In genomic region chr5:4868563-4869120, GRCm38 (mm10) we compare ENCODE assay signal across 17 mouse cellular contexts.
DNase-seq lines count a peak whose midpoint lies in the region; ATAC-seq and TF ChIP-seq lines count a peak whose summit lies in the region.
"Had no signal": no experiment of that assay in that cellular context is flagged by ENCODE, and none has a peak within 500 bp of the region (broad histone marks: within the 10 kb centered on the region; RNA-seq: fewer than 3 reads in every experiment).

No protein-coding gene starts in this region.

- peak overlapping the region; percentile 87 for H3K27ac ChIP-seq in forebrain, embryonic 10.5 days
- no peak overlapping the region for H3K27ac ChIP-seq in forebrain, postnatal 0 days (ENCODE audit: low read depth, low read length)
- H3K27ac ChIP-seq in kidney, postnatal 0 days = peak overlapping the region; percentile 62
- peak overlapping the region; percentile 67 for H3K27ac ChIP-seq in forebrain, embryonic 14.5 days (ENCODE audit: low read depth, low read length)
- peak overlapping the region; percentile 70 for H3K27ac ChIP-seq in midbrain, embryonic 13.5 days
- H3K27ac ChIP-seq: lung, embryonic 15.5 days; stomach, embryonic 15.5 days had no signal

- peaks cover 56% of the 10 kb centered on the region for H3K4me1 ChIP-seq in forebrain, embryonic 10.5 days
- peaks cover 6% of the 10 kb centered on the region; the same call in 1 of the 2 replicates for H3K4me1 ChIP-seq in forebrain, postnatal 0 days (ENCODE audit: insufficient read depth)
- no peaks in the 10 kb centered on the region; the same call in 1 of the 2 replicates for H3K4me1 ChIP-seq in kidney, postnatal 0 days (replicated peaks; ENCODE audit: insufficient read depth, low read length)
- H3K4me1 ChIP-seq in forebrain, embryonic 14.5 days (ENCODE audit: control insufficient read depth, insufficient read depth, low read length) = peaks cover 41% of the 10 kb centered on the region
- peaks cover 46% of the 10 kb centered on the region for H3K4me1 ChIP-seq in midbrain, embryonic 13.5 days (replicated peaks)

- no peaks in the 10 kb centered on the region for H3K27me3 ChIP-seq in forebrain, embryonic 10.5 days (ENCODE audit: poor library complexity, severe bottlenecking)
- no peaks in the 10 kb centered on the region for H3K27me3 ChIP-seq in forebrain, postnatal 0 days (ENCODE audit: insufficient read depth, low read length)
- H3K27me3 ChIP-seq in kidney, postnatal 0 days (ENCODE audit: insufficient read depth, low read length) = no peaks in the 10 kb centered on the region
- no peaks in the 10 kb centered on the region for H3K27me3 ChIP-seq in forebrain, embryonic 14.5 days (replicated peaks; ENCODE audit: control insufficient read depth, insufficient read depth, low read length)
- peaks cover 6% of the 10 kb centered on the region for H3K27me3 ChIP-seq in midbrain, embryonic 13.5 days
- H3K27me3 ChIP-seq: CH12.LX; lung, embryonic 15.5 days; stomach, embryonic 15.5 days had no signal

- H3K36me3 ChIP-seq in forebrain, embryonic 10.5 days (replicated peaks) = no peaks in the 10 kb centered on the region
- no peaks in the 10 kb centered on the region for H3K36me3 ChIP-seq in forebrain, postnatal 0 days (ENCODE audit: insufficient read depth)
- H3K36me3 ChIP-seq in kidney, postnatal 0 days (ENCODE audit: insufficient read depth, low read length) = no peaks in the 10 kb centered on the region
- H3K36me3 ChIP-seq in forebrain, embryonic 14.5 days (ENCODE audit: control insufficient read depth, insufficient read depth, low read length) = no peaks in the 10 kb centered on the region
- no peaks in the 10 kb centered on the region for H3K36me3 ChIP-seq in midbrain, embryonic 13.5 days
- H3K36me3 ChIP-seq: lung, embryonic 15.5 days; stomach, embryonic 15.5 days had no signal

- no peak for ATAC-seq in forebrain, postnatal 0 days
- ATAC-seq in kidney, postnatal 0 days (replicated peaks; ENCODE audit: low FRiP score, low read depth) = peak; percentile 37; the same call in 1 of the 2 replicates
- ATAC-seq in forebrain, embryonic 14.5 days = no peak
- no peak for ATAC-seq in midbrain, embryonic 13.5 days

- no peak for TF ChIP-seq CTCF in forebrain, postnatal 0 days (IDR thresholded peaks at IDR 0.05; ENCODE audit: low read depth)
- TF ChIP-seq CTCF in kidney, postnatal 0 days (IDR thresholded peaks at IDR 0.05; ENCODE audit: low read depth) = no peak

- no peak overlapping the region for H3K9ac ChIP-seq in forebrain, postnatal 0 days
- no peak overlapping the region for H3K9ac ChIP-seq in kidney, postnatal 0 days (ENCODE audit: low read depth, low read length)
- no peak overlapping the region for H3K9ac ChIP-seq in forebrain, embryonic 14.5 days (ENCODE audit: low read length)
- peak overlapping the region; percentile 42; the same call in 1 of the 2 replicates for H3K9ac ChIP-seq in midbrain, embryonic 13.5 days (replicated peaks)
- H3K9ac ChIP-seq: lung, embryonic 15.5 days; stomach, embryonic 15.5 days had no signal

- no peaks in the 10 kb centered on the region for H3K9me3 ChIP-seq in forebrain, embryonic 10.5 days
- H3K9me3 ChIP-seq in forebrain, postnatal 0 days (ENCODE audit: low read length) = no peaks in the 10 kb centered on the region
- no peaks in the 10 kb centered on the region for H3K9me3 ChIP-seq in kidney, postnatal 0 days (replicated peaks; ENCODE audit: low read length)
- H3K9me3 ChIP-seq in forebrain, embryonic 14.5 days (replicated peaks; ENCODE audit: control insufficient read depth, low read length) = no peaks in the 10 kb centered on the region
- H3K9me3 ChIP-seq in midbrain, embryonic 13.5 days = no peaks in the 10 kb centered on the region
- H3K9me3 ChIP-seq: lung, embryonic 15.5 days; stomach, embryonic 15.5 days had no signal

- no peak overlapping the region for H3K4me2 ChIP-seq in forebrain, postnatal 0 days (ENCODE audit: low read depth)
- no peak overlapping the region for H3K4me2 ChIP-seq in kidney, postnatal 0 days (ENCODE audit: low read length)
- no peak overlapping the region for H3K4me2 ChIP-seq in forebrain, embryonic 14.5 days (ENCODE audit: low read length)
- no peak overlapping the region for H3K4me2 ChIP-seq in midbrain, embryonic 13.5 days (replicated peaks)
- H3K4me2 ChIP-seq: lung, embryonic 15.5 days; stomach, embryonic 15.5 days had no signal

- DNase-seq in forebrain, embryonic 10.5 days (ENCODE audit: extremely low spot score, low spot score) = peak; percentile 27
- no peak for DNase-seq in forebrain, postnatal 0 days
- no peak for DNase-seq in kidney, postnatal 0 days (ENCODE audit: low spot score)
- no peak for DNase-seq in kidney, postnatal 14 days
- no peak for DNase-seq in forebrain, embryonic 14.5 days (ENCODE audit: low spot score)
- DNase-seq in adrenal gland, adult 2 months = no peak
- no peak for DNase-seq in thymus, postnatal 25 days
- DNase-seq: adrenal gland, adult 8-10 months; cerebellum, adult 2 months; gastrocnemius, postnatal 10 days; heart, adult 18-20 months; layer of hippocampus, postnatal 36 days; right cerebral cortex, postnatal 14 days had no signal

- 35% methylated on average over 6 of the region's 6 CpGs for WGBS in forebrain, embryonic 10.5 days
- 19% methylated on average over 6 of the region's 6 CpGs for WGBS in forebrain, postnatal 0 days
- 51% methylated on average over 6 of the region's 6 CpGs for WGBS in kidney, postnatal 0 days
- WGBS in forebrain, embryonic 14.5 days = 16% methylated on average over 6 of the region's 6 CpGs
- 22% methylated on average over 6 of the region's 6 CpGs for WGBS in midbrain, embryonic 13.5 days

- no peak overlapping the region for H3K4me3 ChIP-seq in forebrain, embryonic 10.5 days
- H3K4me3 ChIP-seq in forebrain, postnatal 0 days (ENCODE audit: low read depth, low read length) = no peak overlapping the region
- H3K4me3 ChIP-seq in kidney, postnatal 0 days (replicated peaks; ENCODE audit: low read depth, low read length) = no peak overlapping the region
- no peak overlapping the region for H3K4me3 ChIP-seq in forebrain, embryonic 14.5 days (ENCODE audit: low read depth, low read length)
- H3K4me3 ChIP-seq in midbrain, embryonic 13.5 days (replicated peaks) = no peak overlapping the region
- H3K4me3 ChIP-seq: lung, embryonic 15.5 days; stomach, embryonic 15.5 days had no signal
